In genomic region chr19:34284383-34284782, GRCm38 (mm10) we compare ENCODE assay signal across 8 mouse cellular contexts. TPM values are rescaled to one million over a fixed set of nuclear protein-coding genes. Genes with fewer than 3 reads are reported as not detected.
DNase-seq lines count a peak whose midpoint lies in the region; TF ChIP-seq lines count a peak whose summit lies in the region.

No protein-coding gene starts in this region.

- DNase-seq in cerebellum, adult 11 months: peak; percentile 2
- no peak for DNase-seq in cerebellum, adult 9-11 months
- no peak for DNase-seq in lung, adult 2 months
- no peak for DNase-seq in lung, adult 18-20 months
- DNase-seq in heart, postnatal 14 days: peak; percentile 26 to 28
- peak; percentile 4 for DNase-seq in retina, postnatal 1 day
- DNase-seq in right cerebral cortex, adult 2 months (ENCODE audit: low spot score in 2 of 2): no peak
- DNase-seq in urinary bladder, postnatal 4 days (ENCODE audit: low spot score in 2 of 2): no peak

- H3K4me3 ChIP-seq in lung, adult 2 months (replicated peaks; ENCODE audit: extremely low read depth, low read depth, low read length): peak overlapping the region; percentile 61

- peaks cover 4% of the 10 kb centered on the region for H3K4me1 ChIP-seq in lung, adult 2 months (ENCODE audit: control insufficient read depth, insufficient read depth, low read length)

- TF ChIP-seq CTCF in lung, adult 2 months (IDR thresholded peaks at IDR 0.05; ENCODE audit: insufficient read depth, low read length): peak; percentile 28; the same call in 1 of the 2 replicates

- 13% methylated on average over 10 of the region's 10 CpGs for WGBS in lung, adult 2 months

- TF ChIP-seq POLR2A in lung, adult 2 months (IDR thresholded peaks at IDR 0.05; ENCODE audit: borderline replicate concordance, extremely low read depth, low read depth, low read length): no peak

- intact Hi-C loops in heart, postnatal 14 days (cut with DNase I): no loop called here

RNA-seq across cellular contexts. Expression of gene Fas, which starts 6.1 kb away (rescaled TPM):
- 9.2 and 10.0 TPM in 2 replicates for polyA plus RNA-seq in lung, adult 2 months (2012; rRNA removed)
- 10 to 100 TPM; 14.5 to 16.7 TPM for total RNA-seq in heart, postnatal 14 days (2021)

RNA-seq across cellular contexts. Expression of gene Acta2, which starts 29.0 kb away (rescaled TPM):
- polyA plus RNA-seq in lung, adult 2 months (2012; rRNA removed): 337 and 584 TPM in 2 replicates
- 100 to 1,000 TPM; 391 to 443 TPM for total RNA-seq in heart, postnatal 14 days (2021)

Comparison
In these comparisons a context has a peak if more than half of its experiments do, and no peak if none do; other contexts are left out.
1. DNase-seq: peak in cerebellum, adult 11 months (single experiment), heart, postnatal 14 days (2 of 2) and retina, postnatal 1 day (single experiment); none in cerebellum, adult 9-11 months (single experiment), lung, adult 2 months (single experiment), lung, adult 18-20 months (0 of 2), right cerebral cortex, adult 2 months (0 of 2) and urinary bladder, postnatal 4 days (0 of 2).